Mouse (Mus musculus) spleen, postnatal 10 days (tissue): ENCODE results near the gene Rtn4rl2.

Source experiments
- DNase-seq, 2 experiments: peaks; one replicate each; pipeline ENCODE4 v3.0.0; 2021 to 2022; ENCODE audit warnings: low spot score in 2 of 2

The Rtn4rl2 gene

GRCm38 (mm10) chr2:84885084-84886055, 1.1 kb downstream of the Rtn4rl2 start:
- peak in 1 of 2 experiments; percentile 22 for DNase-seq

GRCm38 (mm10) chr2:84884611-84885010, 1.9 kb downstream of the Rtn4rl2 start:
- peak in 1 of 2 experiments; percentile 14 for DNase-seq

DNA sequence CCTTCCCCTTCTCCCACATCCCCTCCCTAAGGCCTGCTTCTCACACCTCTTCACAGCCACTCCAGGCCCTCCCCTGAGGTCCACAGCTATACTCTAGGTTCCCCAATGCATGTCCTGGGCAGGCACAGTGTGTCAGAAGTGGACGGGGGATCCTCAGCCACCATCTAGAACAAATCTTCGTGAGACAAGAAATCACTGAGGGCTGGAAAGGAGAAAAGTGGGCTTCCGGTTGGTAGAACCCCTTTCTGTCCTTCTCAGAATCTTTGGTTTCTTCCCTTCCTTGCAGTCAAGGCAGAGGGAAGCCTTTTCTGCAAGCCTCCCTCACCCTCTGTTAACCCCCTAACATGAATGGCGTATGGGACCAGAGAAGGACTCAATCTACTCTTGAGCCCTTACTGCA, 2.6 kb downstream of the Rtn4rl2 start:
- DNase-seq: peak; percentile 6 to 13

DNA sequence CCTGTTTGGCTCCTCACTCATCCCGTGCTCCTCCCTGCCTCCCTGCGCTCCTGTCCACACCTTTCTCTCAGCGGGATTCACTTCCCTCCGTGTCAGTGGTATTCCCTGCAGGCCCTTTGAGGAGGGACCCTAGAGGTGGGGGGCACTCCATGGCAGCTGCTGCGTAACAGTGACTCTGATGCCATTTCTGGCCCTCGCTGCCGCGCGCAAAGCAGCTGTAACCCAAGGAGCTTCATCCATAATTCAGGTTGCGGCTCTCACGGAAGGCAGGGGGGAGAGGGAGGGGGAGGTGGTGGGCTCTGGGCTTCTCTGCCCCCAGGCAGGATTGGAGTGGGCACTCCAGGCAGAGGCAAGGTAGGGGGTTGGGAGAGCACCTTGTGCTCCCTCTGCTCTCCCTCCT, 3.0 kb downstream of the Rtn4rl2 start:
- peak in 1 of 2 experiments; percentile 16 for DNase-seq

DNA sequence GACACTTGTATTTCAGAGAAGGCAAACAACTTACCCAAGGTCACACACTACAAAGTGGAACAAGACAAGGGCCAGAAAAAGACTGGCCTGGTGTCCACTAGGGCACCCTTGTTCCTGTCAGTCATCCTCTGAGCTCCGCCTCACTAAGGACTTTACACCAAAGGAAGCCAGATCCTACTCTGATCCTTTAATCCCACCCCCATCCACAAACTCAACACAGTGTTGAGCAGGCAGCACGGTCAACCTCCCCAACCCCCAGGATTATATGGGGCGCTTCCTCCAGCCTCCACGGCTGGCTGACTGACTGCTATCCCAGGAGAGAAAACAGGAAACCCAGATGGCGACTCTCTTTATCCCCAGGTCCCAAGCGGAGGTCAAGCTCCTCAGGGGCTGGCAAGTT, 3.4 kb downstream of the Rtn4rl2 start:
- peak in 1 of 2 experiments; percentile 15 for DNase-seq

DNA sequence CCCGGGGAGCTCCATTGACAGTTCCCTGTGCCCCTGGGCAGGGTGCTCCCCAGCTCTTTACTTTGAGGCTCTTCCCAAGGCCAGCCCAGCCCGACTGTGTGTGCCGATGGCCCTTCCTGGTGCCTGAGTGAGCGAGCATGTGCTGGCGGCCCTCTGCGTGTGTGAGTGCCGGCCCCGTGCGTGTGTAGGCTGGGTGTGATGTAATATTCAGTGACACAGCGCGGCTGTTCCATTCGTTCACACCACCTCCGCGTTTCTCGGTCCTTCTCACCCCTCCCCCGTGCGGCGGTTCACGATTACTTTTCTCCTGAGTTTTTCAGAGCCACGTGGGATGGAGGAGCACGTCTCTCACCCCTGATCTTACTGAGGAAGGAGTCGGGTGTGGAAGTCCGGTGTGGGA, 3.9 kb downstream of the Rtn4rl2 start:
- DNase-seq: peak; percentile 10 to 39

DNA sequence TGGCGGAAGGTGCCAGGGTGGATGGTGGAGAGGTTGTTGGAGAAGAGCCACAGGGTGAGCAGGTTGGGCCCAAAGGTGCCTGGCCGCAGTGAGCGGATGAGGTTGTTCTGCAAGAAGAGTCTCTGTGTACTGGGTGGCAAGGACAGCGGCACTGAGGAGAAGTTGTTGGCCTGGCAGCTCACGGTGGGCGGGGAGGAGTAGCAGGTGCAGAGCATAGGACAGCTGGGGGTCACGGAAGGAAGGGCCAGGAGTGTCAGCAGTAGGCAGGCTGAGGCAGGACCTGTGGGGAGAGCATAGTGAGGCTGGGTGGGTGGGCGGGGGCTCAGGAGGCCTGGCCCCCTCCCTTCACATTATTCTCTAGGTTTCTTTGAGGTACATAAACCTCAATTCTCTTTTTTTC, 5.9 kb downstream of the Rtn4rl2 start:
- DNase-seq: peak in 1 of 2 experiments; percentile 35

DNA sequence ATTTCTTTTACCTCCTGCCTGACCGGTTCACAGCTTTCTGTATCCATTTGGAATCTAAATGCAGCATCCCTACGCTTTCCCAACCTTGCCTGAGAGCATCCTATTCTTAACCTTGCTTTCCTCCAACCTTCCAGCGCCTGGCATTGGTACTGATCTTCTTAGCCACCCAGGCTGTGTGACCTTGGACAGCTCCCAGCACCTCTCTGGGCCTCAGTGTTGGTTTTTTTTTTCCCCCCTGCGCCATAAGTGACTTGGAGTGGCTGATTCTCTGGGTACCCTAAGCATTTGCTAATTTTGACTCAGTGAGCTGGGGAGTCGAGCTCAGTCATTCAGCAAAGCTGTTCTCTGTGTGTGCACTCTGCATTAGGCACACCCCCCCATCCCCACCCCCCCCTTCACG, 10.7 kb downstream of the Rtn4rl2 start:
- no peak for DNase-seq

DNA sequence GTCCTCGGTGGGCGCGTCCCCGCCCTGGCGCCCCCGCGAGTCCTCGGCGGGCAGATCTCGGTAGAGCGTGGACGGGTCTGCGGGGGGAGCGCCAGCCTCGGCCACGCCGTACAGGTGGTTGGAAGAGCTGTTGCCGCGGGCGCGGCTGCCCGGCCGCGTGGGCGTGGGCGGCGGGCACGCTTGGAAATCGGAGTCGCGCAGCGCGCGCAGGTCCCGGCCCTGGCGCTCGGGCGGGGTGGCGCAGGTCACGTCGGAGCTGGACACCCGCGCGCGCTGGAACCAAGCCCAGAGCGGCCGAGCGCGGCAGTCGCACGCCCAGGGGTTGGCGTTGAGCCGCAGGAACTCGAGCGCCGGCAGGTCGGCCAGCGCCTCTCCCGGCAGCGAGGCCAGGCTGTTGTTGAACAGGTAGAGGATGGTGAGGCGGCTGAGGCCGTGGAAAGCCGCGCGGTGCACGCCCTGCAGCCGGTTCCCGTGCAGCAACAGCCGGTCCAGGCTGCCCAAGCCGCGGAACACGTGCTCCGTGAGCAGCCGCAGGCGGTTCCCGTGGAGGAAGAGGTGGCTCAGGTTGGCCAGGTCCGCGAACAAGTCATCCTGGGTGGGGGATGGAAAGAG, 14.3 kb downstream of the Rtn4rl2 start:
- DNase-seq: peak in 1 of 2 experiments; percentile 46

DNA sequence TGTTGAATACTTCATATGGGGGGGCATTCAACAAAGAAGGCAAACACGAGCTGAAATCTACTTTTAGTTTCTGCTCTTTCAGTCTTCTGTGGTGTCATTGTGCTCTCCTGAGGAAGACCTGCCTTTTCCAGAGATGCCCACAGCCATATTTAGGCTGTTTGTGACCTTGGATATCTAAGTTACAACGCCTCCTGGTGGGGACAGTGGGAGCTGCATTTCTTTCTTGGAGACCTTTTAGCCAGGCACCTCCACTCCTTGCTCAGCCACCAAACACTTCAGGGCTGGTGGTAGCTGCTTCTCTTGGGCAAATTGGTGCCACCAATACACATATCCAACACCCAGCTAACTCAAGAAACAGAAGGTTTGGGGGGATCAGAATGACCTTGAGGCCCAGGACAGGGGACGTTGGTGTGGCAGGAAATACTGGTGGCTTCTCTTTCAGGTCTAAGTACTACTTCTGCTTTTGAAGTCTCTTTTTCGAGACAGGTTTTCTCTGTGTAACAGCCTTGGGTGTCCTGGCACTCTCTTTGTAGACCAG, 15.8 kb downstream of the Rtn4rl2 start:
- peak; percentile 66 to 82 for DNase-seq

GRCm38 (mm10) chr2:84868977-84869376, 17.5 kb downstream of the Rtn4rl2 start:
- DNase-seq: no peak

DNA sequence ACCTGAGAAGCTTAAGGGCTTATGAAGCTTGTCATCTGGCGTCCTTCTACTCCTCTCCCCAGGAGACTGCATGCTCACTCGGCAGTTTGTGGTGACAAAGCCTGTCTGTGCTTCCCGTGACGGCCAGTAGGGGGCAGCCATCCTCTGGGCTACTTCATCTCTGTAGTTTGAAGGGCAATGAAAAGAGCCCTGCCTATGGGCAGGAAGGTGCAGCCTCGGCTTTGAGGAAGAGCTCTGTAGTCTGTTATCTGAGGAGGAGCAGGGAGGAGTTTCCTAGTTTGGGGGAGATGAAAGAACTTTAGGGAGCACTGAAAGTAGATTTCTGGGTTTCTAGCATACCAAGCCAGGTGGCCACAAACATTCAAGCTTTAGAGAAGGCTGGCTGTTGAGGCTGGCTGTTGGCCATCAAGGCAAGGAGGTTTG, 18.0 kb downstream of the Rtn4rl2 start:
- DNase-seq: peak; percentile 86 to 92

DNA sequence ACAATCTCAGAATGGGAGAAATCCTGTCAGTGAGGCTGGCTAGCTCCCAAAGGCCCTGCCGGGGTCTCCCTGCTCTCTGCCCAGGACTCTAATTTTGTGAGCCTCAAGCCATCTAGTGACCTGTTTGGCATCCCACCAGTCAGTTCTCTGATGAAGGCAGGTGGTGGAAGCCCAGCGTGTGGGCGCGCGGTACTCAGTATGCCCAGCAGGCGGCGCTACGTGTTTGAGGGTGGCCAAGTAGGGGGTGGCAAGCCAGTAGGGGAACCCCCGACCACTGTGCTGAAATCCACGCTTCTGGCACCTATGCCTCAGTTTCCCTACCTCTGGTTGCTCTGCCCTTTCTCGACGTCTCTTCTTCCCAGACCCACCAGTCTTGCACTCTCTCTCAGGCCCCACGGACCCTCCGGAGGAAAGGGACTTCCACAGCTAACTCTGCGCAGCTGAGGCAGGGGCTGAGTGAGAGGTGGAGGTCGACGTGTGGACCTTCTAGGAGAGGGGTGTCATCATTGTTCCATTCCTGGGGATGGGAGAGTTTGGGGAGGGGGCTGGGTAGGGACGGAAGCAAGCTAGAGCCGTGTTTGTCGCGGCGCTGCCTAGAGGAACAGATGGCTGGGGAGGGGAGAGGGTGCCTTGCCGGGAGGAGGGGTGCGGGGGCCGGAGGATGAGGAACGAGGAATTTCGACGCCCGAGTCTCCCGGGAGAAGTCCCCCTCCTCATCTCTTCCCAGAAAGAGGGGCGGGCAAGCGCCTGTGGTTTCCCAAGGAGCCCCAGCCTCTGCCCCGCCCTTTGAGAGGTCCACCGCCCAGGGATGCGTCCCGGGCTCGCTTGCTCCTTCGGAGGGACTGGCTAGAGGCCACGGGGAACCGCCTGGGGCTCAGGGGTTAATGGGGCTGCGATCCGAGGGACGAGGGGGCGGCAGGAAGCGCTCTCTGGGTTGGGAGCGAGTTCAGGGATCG, 20.6 kb downstream of the Rtn4rl2 start:
- DNase-seq: peak; percentile 73 to 83

GRCm38 (mm10) chr2:84862231-84862630, 24.3 kb downstream of the Rtn4rl2 start:
- DNase-seq: no peak

DNA sequence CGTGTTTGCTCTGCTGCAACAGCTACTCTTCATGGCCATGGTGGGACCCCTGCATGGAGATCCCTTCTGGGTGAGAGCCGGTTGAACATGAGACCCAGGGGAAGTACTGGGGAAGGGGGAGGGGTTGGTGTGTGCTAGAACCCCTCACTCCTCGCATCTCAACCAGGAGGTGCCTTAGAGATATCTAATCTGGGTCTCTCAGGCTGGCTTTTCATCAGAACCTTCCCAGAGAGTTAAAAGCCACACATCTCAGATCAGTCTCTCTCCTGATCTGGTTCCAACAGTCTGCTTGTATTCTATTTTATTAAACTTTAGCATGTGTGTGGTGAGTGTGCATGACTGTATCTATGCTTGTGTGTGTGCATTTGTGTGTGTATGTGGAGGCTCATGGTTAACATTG, 25.1 kb downstream of the Rtn4rl2 start:
- DNase-seq: no peak

DNA sequence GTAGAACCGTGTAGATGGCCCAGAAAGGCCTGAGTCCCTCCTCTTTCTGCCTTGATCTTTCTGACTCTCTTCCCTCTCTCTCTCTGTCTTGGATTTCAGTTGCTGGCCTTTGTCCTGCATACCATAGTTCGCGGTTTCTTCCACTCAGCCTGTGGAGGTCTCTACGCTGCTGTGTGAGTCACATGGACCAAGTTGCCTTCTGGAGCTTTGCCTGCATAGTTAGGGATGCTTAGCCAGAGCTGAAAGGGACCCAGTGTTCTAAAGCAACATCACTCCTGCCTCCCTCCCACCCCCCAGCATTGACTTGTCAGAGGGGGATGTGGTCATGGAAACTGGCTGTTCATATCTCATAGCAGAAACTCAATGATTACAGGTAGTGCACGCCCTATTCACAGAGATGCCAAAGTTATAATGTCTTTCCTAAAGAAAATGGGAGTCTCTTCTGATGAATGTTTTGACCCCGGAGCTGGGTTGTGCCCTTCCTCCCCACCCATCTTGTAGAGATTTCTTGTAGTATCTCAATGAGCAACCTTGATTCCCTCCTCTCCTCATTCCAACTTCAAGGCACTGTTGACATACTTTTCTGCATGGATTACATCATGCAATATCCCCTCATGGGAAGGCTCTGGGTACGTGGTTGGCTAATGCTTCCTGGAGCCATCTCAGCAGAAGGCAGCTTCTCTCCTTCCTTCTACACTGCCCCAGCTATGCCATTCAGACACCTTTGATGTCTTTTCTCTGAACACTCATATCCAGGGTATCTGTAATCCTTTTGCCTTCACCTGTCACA, 26.3 kb downstream of the Rtn4rl2 start:
- no peak for DNase-seq

DNA sequence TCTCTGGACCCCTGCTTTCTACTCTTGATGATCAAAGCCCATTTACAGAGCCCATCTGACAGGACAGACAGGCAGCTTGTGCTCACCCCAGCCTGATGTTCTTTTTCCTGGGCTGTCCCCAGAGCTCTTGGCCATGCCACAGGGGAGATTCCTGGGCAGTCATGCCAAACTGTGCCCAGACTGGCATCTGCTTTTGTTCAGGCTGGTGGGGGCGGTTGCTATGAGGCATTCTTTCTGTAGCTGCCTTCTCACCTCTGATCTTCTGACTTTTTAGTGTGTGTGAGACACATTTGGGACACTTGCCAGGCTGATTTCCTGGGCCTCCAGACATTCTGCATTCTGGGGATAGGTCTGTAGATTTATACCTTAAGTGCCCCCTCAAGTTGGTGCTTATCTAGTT, 28.0 kb downstream of the Rtn4rl2 start:
- no peak for DNase-seq

DNA sequence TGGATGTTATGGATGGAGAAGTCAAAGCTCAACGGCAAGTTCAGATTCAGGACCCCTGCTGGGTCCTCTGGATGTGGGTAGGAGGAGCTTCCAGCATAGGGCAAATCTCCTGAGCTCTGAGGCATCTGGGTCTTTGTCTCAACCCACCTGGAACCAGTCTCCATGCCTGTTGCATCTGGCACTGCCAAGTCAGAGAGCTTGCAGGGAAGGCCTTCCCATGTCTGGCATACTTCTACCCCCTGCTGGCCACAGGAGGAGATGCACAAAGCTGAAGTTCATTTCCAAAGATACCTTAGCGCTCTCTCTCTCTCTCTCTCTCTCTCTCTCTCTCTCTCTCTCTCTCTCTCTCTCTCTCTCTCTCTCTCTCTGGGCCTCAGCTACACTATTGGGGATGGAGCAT, 30.8 kb downstream of the Rtn4rl2 start:
- peak; percentile 50 to 76 for DNase-seq

DNA sequence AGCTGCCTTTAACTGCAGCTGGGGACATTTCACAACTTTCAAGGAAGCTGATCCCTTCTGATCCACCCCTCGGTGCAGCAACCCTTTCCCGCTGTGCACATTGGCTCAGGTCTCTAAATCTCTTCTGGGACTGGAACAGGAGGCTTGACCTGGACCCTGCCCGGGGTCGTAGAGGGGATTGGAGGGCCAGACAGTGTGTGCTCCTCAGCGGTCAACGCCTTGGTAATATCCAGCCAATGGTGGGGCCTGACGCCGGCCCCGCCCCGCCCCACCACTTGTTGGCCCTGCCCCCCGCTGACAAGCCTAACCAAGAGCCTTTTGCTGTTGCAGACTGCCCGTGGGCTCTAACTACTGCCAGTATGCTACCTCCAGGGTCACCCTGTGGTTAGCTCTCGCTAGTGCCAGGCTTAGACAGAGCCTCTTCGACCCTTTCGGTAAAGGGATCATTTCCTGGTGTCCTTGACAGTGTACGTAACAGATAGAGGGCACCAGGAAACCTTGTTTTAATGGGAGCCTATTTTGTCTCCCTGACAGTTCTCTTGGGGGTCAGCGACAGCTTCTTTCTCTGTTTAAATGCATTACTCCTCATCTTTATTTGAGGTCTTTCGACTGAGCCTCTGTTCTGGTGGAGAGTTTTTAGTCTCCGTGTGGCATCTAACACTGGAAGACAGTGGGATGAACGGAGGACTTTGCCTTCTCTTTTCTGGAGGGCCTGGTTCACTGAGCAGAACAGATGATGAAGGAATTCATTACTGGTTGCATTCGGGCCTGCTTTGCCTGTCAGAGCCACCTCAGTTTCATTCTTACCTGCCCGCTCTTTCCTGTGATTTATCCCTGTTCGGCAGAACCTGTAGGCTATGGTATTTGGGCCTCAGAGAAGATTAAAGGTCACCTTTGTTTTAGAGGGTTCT, 35.1 kb downstream of the Rtn4rl2 start:
- no peak for DNase-seq
